Mouse (Mus musculus) ES-Bruce4 (cell line): ENCODE results near the gene Bicral.

ENCODE experiments used
- CTCF ChIP-seq: IDR thresholded peaks from one replicate; pipeline ENCODE4 v1.8.1; 2011; ENCODE audit warnings: low read depth, low read length
- EP300 ChIP-seq: IDR thresholded peaks from 2 replicates; pipeline ENCODE4 v1.6.1; 2011; ENCODE audit warnings: low read depth, low read length; ENCODE audit not compliant: insufficient read depth
- POLR2A ChIP-seq: IDR thresholded peaks from one replicate; pipeline ENCODE4 v1.8.1; 2011; ENCODE audit warnings: low read length; ENCODE audit not compliant: insufficient read depth

- TF ChIP-seq POLR2A, result no peak
- no peak for TF ChIP-seq CTCF
- no peak for TF ChIP-seq EP300
These were observed 99.5 kb downstream of the Bicral start for GRCm38 (mm10) chr17:46758753-46759152.
